Mouse (Mus musculus) frontal cortex, postnatal 10 days (tissue): ENCODE results near the gene Eed.
A peak's percentile ranks its signal among the peaks of the same experiment; 100 is the strongest.

Experiments used
- DNase-seq, 2 experiments: peaks; one replicate each; pipeline ENCODE4 v3.0.0; 2022; ENCODE audit warnings: low spot score in 2 of 2, mixed read lengths in 1 of 2

The Eed gene

DNA sequence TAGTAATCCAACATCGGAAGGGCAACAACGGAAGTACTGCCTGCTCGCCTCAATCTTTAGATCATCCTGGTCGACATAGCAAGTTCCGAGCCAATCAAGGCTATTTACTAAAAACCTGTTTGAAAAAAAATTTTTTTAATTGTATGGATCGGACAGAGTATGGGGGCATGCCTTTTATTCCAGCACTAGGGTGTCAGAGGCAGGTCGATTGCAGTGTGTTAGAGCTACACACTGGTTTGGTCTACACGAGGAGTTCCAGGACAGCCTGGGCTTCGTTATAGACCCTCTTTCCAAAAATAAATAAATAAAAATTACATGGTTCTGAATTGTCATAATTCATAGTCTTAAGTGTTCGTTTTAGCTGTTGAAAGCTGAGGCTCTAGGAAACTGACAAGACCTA lies 774 bp upstream of the Eed start:
- DNase-seq: no peak

DNA sequence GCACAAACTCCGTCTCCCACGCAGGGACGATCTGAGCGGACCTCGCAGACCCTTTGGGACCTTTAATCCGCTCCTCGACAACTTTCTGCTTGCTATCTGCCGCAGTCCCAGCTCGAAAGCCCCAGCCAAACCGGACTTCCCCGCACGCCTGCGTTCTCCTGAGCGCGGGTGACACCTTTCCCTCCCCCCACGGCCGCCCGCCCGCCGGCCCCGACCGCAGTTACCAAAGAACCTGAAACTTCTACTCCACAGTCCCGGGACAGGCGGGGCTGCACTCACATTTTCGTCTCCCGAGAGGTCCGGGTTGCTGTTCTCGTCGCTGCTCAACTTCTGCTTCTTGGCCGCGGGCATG lies 674 bp downstream of the Eed start:
- DNase-seq: no peak

DNA sequence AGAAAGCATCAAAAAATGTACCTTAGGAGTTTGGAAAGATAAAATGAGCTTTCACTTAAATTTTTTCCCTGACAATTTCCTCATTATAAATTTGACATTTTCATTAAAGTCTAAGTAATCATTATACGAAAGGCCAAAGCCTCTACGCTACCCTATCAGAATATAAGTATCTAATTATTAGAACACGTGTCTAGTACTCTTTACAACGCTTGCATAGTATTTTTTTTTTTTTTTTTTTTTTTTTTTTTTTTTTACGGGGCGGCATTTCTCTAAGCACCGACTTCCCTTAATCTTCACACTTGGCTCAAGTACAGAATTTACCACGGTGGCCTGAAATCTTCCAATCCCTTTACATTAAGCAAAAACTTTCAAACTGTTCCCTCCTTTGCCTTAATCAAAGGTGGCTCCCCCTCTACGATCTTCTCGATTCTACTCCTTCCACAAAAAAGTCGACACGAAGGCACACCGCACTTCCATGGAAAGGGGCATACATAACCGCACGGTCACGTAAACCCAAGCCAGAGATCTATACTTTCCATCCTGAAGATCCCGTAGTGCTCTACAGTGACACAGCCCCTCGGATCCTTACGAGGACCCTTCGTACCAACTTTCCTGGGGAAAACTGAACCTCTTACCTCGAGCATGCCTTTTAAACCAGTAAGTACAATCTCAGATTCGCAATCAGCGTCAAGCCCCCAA lies 1.2 kb downstream of the Eed start:
- no peak for DNase-seq

DNA sequence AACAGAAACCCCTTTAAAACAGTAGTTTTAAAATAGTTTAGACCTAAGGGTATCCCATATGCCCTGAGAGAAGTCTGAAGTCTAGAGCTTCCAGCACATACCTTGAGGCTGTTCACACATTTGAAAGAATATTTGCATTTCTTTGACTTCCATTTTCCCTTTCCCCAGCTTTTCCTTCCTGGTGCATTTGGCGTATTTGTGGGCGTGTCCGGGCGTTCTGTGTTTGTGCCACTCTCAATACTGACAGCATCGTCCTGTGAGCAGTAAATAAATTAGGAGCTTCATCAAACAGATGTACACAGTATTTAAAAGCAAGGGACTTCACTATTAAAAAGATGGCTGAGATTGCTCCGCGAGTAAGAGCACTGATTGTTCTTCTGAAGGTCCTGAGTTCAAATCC lies 4.0 kb downstream of the Eed start:
- DNase-seq: no peak

DNA sequence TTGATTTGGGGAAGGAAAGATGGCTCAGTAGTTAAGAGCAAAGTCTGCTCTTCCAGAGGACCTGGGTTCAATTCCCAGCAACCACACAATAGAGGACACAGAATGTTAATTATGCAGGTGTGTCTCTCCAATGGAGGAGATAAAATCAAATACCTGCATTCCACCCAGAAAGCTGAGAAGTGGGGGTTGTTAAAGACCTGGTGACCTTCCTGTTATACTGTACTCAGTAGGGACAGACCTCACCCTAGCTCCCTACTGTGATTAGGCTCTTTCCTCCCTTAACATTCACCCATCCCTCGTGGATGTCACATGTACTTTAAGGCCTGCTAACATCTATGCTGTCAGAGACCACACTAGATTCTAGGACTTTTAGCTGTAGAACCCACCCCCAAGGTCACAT lies 5.2 kb downstream of the Eed start:
- no peak for DNase-seq

DNA sequence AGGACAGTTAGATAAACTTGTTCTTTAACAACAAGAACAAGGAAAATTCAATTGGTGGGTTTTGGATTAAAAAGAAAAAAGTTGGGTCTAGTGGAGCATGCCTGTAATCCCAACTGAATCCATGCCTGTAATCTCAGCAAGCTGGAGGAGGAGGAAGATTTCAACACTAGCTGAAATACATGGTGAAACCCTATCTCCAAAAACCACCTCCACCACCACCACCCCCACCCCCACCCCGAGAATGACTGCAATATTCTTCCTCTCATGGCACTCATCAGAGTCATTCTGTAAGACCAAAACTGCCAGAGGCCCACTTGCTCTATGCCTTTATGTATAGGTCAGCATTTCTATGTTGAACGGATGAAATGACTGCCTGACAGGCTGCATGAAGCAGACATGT lies 13.5 kb downstream of the Eed start:
- DNase-seq: no peak

DNA sequence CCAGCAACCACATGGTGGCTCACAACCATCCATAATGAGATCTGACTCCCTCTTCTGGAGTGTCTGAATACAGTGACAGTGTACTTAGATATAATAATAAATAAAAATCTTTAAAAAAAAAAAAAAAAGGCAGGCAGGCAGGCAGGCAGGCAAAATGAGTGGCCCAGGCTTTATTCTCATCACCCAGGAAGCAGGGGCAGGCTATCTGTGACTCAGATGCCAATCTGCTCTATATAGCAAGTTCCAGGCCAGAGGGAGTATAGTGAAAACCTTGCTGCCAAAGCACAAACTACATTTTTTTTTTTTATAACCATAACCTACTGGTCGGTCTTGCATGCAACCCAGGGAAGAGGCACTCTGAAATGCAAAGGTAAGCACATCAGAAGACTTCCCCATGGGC lies 14.0 kb downstream of the Eed start:
- DNase-seq: no peak

DNA sequence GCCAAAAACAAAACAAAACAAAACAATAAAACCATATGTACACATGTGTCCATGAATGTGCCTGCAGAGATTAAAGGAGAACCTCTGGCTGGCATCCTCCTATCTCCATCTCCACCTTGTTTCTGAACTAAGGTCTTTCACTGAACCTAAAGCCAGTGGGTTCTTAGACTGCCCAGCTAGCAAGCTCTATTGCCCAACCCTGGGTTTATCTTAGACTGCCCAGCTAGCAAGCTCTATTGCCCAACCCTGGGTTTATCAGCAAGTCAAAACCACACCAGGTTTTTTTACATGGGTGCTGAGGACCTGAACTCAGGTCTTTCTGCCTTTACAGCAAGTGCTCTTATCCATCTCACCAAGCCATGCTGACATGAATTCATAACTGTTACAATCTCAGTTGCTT lies 17.6 kb downstream of the Eed start:
- no peak for DNase-seq

DNA sequence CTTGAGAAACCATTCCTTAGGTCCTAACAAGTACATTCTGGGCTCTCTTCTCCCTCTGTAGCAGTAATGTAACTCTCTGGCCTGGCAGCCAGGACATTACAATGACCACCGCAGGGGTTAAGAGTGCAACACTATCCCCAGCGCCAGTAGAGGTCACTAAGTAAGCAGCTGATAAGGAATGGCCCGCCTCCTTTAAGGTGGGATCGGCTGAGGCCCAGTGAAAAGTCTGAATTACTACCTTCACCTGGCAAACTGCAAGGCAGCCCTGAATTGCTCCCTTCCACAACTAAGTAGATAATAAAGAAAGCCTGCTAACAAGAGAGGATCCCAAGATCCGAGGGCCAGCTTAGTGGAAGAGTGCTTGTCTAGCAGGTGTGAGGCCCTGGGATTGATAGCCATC lies 23.5 kb downstream of the Eed start:
- DNase-seq: no peak

DNA sequence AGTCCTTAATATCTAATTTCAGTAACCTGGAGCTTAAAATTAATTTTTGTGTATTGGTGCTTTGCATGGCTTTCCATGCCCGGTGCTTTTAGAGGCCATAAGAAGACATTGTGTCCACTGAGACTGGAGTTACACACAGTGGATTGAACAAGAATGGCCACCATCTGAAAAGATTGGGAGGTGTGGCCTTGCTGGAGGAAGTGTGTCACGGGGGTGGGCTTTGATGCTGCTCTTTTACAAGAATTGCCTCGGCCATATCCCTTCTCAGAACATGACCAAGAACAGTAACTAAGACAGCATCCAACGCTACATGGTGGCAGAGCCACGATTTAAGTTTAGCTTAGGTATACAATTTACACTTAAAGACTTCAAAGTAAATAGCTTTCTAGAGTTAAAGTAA lies 26.5 kb downstream of the Eed start:
- no peak for DNase-seq

DNA sequence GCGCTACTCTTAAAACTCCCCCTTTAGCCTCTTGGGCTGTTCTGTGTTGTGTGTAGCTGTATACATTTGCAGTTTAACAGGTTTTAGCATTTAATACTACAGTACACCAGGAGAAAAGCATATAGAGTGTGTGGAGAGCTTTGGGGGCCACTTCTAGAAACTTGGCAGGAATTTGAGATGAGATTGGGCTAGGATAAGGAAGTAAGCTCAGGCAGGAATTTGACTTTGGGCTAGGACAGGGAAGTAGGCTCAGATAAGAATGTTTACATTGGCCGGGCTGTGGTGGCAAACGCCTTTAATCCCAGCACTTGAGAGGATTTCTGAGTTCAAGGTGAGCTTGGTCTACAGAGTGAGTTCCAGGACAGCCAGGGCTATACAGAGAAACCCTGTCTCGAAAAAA lies 31.4 kb downstream of the Eed start:
- no peak for DNase-seq

DNA sequence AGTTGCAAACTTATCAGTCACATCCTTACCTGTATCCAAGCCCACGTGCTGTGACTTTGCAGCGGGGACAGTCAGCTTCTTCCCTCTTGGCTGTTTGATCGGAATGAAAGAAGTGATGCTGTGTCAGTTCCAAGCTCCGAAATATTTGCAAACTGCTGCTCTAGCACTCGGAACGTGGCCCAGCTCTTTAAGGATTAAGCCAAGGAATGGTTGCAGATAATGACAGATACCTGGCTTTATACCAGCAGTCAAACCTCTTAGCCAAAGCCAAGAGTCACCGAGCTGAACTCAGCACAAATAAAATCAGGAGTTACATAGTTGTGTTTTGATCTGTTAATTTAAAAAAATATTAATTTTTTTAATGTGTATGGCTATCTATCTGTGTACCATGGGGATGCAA lies 32.8 kb downstream of the Eed start:
- DNase-seq: no peak

DNA sequence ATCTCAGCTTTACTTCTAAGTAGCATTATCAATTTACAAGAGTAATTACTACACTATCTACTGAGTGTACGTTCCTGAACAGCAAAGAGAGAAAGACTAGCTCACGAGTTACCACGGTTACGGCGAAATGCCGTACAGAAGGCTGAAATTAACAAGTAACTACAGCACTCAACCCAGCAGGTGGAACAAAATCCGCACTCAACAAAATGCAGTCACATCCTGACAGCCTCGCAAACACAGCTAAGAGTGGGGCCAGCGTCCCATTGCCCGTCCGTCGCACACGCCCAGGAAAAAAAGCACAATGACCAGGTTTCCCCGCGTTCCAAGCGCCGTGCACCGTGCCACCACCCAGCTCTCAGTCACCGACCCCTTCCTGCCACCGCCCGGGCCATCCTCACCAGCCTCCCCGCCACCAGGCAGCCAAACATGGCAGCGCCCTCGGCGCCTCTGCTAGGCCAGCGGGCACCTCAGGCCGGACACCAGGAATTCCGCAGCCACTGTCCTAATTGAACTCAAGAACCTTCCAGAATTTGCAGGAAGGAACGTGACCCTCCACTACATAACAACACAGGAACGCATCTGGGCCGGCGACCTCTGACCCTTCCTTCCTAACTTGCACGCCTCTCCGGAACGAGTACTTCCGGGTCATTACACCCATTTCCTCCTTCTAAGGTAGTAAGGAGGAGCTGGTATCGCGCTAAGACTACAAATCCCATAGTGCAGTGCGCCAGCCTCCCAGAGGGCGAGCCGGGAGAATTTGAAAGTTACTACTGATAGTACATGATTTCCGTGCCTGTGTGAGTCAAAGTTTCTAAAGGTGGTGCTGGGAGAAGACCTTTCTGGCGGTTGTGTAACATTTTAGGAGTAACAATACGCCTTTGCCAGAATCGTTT lies 40.0 kb downstream of the Eed start, which contains the start of gene Hikeshi:
TSS of gene Hikeshi (minus strand) at position 634 of the 893 bp plus-strand sequence.
- DNase-seq: peak; percentile 90 to 93

DNA sequence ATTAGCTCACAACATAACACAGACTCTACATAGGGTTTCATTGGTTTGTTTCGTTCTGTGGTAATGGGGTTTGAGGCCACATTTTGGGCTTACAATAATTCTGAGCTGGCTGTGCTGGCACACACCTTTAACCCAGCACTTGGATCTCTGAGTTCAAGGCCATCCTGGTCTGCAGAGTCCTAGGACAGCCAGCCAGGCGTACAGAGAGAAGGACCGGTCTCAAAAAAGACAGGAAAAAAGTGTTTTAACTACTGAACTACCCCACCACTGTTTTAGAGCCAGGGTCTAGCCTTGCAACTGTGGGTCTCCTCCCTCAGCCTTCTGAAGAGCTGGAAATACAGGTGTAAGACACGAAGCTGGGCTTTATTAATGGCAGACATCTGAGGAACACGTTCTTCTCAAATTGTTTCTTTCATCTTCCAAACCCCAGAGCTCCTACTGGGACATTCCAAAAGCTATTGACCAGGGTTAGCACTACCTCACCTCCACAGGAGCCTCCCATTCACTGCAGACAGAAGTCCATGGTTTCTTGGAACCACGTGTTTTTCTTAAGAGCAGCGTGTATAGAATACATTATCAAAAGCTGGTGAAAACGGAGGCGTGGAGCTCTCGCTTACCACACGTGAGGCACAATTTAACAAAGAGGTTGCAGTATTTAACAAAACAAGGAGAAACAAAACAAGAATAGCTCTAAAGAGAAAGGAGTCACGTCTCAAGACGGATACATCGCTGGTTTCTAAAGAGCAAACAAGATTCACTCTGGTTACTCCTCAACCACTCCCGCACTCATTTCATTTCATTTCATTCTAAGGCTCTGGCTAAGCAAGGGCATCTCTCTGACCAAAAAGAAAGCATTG lies 41.1 kb downstream of the Eed start:
- DNase-seq: no peak

DNA sequence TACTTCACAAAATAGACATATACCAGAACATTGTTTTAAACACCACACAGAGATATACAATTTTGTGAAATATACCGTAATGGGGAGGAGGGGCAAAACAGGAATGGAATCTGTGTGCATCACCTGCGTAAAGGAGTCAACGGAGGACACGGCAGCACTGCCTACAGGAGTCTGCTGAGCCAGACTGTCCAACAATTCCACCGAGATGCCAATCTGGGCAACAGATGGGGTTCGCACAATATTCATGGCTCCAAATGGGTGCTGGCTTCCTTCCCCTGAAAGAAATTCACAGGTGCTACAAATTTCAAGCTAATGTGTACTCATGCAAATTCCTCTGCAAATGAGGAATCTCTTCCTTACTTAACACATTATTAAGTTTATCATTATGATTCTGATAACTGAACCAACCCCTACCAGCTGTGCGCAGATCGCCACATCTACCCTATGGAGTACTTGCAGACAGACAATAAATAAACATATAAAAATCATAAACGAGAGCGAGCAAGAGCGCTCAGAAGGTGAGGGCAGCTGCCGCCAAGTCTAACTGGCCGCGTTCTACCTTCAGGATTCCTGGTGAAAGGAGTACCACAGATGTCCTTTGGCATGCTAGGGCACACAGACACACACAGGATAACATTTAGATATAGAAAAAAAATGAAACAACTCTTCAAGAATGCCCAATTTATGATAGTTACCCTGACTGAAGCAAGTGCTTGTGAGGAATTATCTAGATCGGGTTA lies 57.2 kb downstream of the Eed start:
- peak; percentile 31 to 32 for DNase-seq

DNA sequence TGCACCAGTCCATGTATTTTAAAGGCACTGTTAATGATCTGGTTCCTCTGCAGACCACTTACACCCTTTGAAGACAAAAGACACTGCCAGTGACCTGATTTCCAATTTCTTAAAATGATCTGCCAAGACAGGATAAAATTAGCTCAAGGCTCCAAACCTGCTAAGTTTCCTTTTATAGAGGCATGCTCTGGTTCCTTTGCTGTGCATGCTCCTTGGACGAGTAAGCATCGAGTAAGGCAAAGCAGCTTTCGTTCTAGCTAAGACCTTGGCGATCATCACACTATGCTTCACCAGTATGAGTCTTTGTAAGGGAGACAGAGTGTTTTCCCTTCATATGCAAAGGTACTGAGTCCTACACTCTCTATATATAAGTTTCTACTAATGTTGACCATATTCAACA lies 63.0 kb downstream of the Eed start:
- DNase-seq: no peak

DNA sequence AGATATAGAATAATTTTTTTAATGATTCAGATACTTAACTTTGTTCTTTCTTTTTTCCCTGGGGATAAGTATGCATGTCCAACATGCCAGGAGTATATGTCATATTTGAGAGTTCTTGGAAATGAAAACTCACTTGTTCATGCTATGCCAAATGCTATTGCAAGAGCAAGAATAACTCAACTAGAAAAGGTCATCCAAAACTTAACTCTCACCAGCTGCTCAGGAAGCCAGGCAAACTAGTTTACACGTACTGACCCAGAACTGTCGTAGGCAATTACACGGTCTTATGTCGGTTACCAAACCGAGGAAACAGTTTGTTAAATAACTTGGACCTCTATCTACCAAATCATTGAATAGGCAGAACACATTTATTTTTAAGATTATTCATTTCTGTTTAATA lies 64.1 kb downstream of the Eed start:
- DNase-seq: no peak

DNA sequence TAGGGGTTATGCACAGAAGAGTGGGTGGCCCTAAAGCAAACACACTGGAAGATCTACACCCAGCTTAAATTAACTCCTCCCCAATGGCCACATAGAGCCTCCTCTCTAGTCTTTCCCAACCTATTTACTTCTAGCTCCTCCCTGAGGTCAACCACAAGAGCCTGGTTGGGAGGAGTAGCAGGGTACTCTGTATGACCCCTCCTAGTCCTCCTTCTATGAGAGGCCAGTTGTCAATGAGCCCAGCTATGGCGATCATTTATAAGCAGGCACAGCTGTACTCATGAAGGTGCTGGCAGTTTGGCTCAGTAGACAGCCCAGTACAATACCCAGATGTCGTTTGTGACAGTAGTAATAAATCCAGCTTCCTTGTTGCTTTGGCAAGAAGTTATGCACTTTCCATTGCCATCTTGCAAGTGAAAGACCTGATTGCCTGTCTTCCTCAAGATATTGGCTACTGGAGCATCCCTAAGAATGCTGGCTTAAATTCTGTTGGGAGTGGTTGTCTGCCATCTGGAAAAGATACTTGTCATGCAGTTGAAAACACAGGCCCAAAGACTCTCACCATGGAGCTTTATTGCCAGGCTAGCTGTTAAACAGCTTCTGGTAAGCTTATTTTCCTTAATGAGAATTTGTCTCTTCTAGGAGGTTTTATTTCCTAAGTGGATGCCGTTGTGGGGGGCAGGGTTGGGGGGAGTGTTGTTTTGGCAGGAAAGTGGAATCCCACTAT lies 67.2 kb downstream of the Eed start:
- no peak for DNase-seq

DNA sequence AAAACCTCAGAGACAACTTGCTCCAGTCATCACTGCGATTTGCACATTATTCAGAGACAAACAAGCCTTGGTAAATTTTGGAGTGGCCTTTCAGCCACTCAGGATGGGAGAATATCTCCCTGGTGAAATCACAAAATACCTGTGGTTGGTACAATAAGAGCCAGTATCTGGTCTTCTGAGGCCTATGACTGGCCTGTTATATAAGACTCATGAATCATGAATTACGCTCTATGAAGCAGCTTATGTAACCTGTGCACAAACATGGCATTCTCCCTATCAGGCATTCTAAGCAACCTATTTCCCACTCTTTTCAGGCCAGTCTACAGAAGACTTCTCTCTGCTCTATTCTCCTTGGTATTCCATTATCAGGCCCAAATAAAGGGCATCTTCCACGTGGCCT lies 68.4 kb downstream of the Eed start:
- no peak for DNase-seq

DNA sequence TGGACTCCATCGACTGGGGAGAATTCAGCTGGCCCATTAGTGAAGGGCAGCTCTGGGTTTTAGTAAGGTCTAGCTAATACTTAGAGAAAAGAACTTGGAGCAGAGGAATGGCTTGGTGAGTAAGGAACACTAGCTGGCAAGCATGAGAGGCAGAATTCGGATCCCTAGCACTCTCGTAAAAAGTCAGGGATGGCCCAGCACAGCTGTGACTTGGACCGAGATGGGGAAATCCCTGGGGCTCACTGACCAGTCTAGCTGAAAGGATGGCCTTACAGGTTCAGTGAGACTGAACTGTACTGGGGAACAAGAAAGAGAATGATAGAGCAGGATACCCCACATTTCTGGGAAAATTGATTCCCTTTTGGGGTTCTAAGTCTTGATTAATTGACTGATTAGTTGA lies 71.1 kb downstream of the Eed start:
- DNase-seq: no peak
